Mouse (Mus musculus) liver, adult (tissue): ENCODE data around the gene Slc4a3.

Experiments
- GATA4 ChIP-seq: IDR thresholded peaks from 2 replicates; pipeline ENCODE4 v1.6.1; 2014; ENCODE audit warnings: mild to moderate bottlenecking, low read length; ENCODE audit not compliant: insufficient replicate concordance

Slc4a3 gene

GRCm38 (mm10) chr1:75516703-75517380 is 29.2 kb upstream of the Slc4a3 start:
- TF ChIP-seq GATA4, result no peak

GRCm38 (mm10) chr1:75517984-75518383 is 28.1 kb upstream of the Slc4a3 start:
- no peak for TF ChIP-seq GATA4

GRCm38 (mm10) chr1:75518427-75518826 is 27.6 kb upstream of the Slc4a3 start:
- TF ChIP-seq GATA4, result no peak

GRCm38 (mm10) chr1:75519576-75519975 is 26.5 kb upstream of the Slc4a3 start:
- TF ChIP-seq GATA4, result no peak

- no peak for TF ChIP-seq GATA4
Measured at GRCm38 (mm10) chr1:75521321-75522031, 24.6 kb upstream of the Slc4a3 start, which contains the start of gene Stk11ip. Stk11ip (plus strand) TSS chr1:75521529.

GRCm38 (mm10) chr1:75524679-75525078 is 21.4 kb upstream of the Slc4a3 start:
- TF ChIP-seq GATA4, result no peak

GRCm38 (mm10) chr1:75530546-75530945 is 15.5 kb upstream of the Slc4a3 start:
- no peak for TF ChIP-seq GATA4

GRCm38 (mm10) chr1:75532280-75533172 is 13.5 kb upstream of the Slc4a3 start:
- TF ChIP-seq GATA4, result no peak

GRCm38 (mm10) chr1:75533325-75534252 is 12.5 kb upstream of the Slc4a3 start:
- TF ChIP-seq GATA4, result no peak

- TF ChIP-seq GATA4, result no peak
Measured at GRCm38 (mm10) chr1:75537587-75537986, 8.5 kb upstream of the Slc4a3 start.

- TF ChIP-seq GATA4, result peak; percentile 13; the same call in 1 of the 2 replicates
Measured at GRCm38 (mm10) chr1:75538597-75539190, 7.4 kb upstream of the Slc4a3 start.

- no peak for TF ChIP-seq GATA4
Measured at GRCm38 (mm10) chr1:75541496-75541895, 4.6 kb upstream of the Slc4a3 start.

- no peak for TF ChIP-seq GATA4
Measured at GRCm38 (mm10) chr1:75544351-75544750, 1.7 kb upstream of the Slc4a3 start.

GRCm38 (mm10) chr1:75547351-75547750 is 1.3 kb downstream of the Slc4a3 start:
- no peak for TF ChIP-seq GATA4

GRCm38 (mm10) chr1:75548083-75548482 is 2.0 kb downstream of the Slc4a3 start:
- TF ChIP-seq GATA4, result no peak

- TF ChIP-seq GATA4, result no peak
Measured at GRCm38 (mm10) chr1:75548871-75549270, 2.8 kb downstream of the Slc4a3 start.
